Mouse (Mus musculus): ENCODE results near the gene Gm9913. TPM values are rescaled to one million over a fixed set of nuclear protein-coding genes. Genes with fewer than 3 reads are reported as not detected.

Gm9913 gene
- polyA plus RNA-seq (2015; fragmentation: Illumina TruSeq; extraction: RNeasy Lipid Tissue Mini Kit (QIAGEN cat#74804); ENCODE audit: insufficient read depth, low read depth, low replicate concordance), result not detected

DNA sequence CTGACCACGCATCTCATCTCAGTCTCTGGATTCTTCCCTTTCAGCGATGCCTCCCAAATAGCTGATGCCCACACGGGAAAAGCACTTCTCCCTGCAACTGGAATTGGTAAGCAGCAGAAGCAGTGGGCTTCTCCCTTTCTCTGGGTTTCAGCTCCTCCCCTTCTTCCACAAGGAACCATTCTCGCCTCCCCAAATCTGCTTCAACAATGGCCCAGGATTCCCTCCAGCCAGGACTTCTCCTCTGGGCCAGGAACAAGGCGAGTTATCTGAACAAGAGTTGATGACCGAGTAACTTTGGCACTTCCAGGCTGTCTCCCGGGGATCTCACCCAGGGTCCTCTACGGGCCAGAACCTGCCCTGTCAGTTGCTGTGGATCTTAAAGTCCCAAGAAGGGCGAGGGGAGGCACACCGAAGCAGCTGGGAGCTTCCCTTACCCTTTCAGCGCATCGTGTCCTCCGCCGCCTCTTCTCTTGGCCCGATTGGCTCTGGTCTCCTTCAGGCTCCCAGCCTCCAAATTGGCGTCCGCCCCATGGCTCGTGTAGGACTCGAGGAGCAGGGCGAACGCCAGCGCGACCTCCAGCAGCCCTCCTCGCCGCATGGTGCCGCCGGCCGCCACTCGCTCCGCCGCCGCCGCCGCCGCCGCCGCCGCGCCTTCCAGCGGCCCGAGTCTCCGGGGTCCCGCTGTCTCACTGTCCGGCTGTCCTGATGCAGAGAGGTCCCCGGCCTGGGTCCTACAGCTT is at the start of gene Gm9913:
Gene Gm9913, plus strand, starts transcription at position 84 of the 740 bp plus-strand sequence.

DNA sequence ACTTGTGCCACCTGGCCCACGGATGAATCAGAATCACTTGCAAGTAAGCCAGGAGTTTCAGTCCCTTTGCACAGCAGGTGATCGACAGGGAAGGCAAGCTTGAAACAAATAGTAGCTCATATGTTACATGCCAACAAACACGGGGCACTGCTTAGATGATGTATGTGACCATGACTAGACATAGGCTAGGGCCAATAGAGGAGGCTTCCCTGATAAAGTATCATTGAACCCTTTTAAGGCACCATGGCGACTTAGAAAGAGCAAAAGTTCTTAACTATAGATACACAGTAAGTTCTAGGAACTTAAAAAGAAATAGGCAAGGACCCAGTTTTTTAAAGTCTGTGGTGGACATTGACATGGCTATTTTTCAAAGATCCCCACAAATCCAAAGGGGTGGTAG is 3.0 kb downstream of the Gm9913 start, which contains the start of gene Fbn1:
Gene Fbn1, minus strand, starts transcription at position 101 of the 400 bp plus-strand sequence.

Other genes with a start within 250 kb of the Gm9913 start
- gene Fbn1, start 2.9 kb downstream of the Gm9913 start, polyA plus RNA-seq (2015; fragmentation: Illumina TruSeq; extraction: RNeasy Lipid Tissue Mini Kit (QIAGEN cat#74804); ENCODE audit: insufficient read depth, low read depth, low replicate concordance), result 11.5 TPM
- gene Cep152, start 120.0 kb downstream of the Gm9913 start, polyA plus RNA-seq (2015; fragmentation: Illumina TruSeq; extraction: RNeasy Lipid Tissue Mini Kit (QIAGEN cat#74804); ENCODE audit: insufficient read depth, low read depth, low replicate concordance), result 1.4 TPM
- 23.2 TPM for gene Eid1, start 168.0 kb downstream of the Gm9913 start, polyA plus RNA-seq (2015; fragmentation: Illumina TruSeq; extraction: RNeasy Lipid Tissue Mini Kit (QIAGEN cat#74804); ENCODE audit: insufficient read depth, low read depth, low replicate concordance)
- not detected for gene Shc4, start 219.1 kb downstream of the Gm9913 start, polyA plus RNA-seq (2015; fragmentation: Illumina TruSeq; extraction: RNeasy Lipid Tissue Mini Kit (QIAGEN cat#74804); ENCODE audit: insufficient read depth, low read depth, low replicate concordance)

All from pancreas, adult 10 weeks (tissue).